Mouse (Mus musculus): ENCODE results near the gene Slc6a15.

Gene Slc6a15

GRCm38 (mm10) chr10:103367371-103368295, at the start of gene Slc6a15:
Gene Slc6a15, plus strand, starts transcription at chr10:103367783.
- DNase-seq (ENCODE audit: low spot score): no peak

- DNase-seq (ENCODE audit: low spot score): no peak
Observed at GRCm38 (mm10) chr10:103321941-103322340, 45.6 kb upstream of the Slc6a15 start.

- DNase-seq (ENCODE audit: low spot score): no peak
Observed at GRCm38 (mm10) chr10:103323386-103323785, 44.2 kb upstream of the Slc6a15 start.

GRCm38 (mm10) chr10:103334306-103334705, 33.3 kb upstream of the Slc6a15 start:
- DNase-seq (ENCODE audit: low spot score): no peak

GRCm38 (mm10) chr10:103339928-103340327, 27.7 kb upstream of the Slc6a15 start:
- peak; percentile 24 for DNase-seq (ENCODE audit: low spot score)

- no peak for DNase-seq (ENCODE audit: low spot score)
Observed at GRCm38 (mm10) chr10:103346797-103347196, 20.8 kb upstream of the Slc6a15 start.

- DNase-seq (ENCODE audit: low spot score): peak; percentile 33
Observed at GRCm38 (mm10) chr10:103368296-103369080, 905 bp downstream of the Slc6a15 start.

GRCm38 (mm10) chr10:103369081-103369420, 1.5 kb downstream of the Slc6a15 start:
- no peak for DNase-seq (ENCODE audit: low spot score)

GRCm38 (mm10) chr10:103402171-103402570, 34.6 kb downstream of the Slc6a15 start:
- DNase-seq (ENCODE audit: low spot score): peak; percentile 79

GRCm38 (mm10) chr10:103427717-103428116, 60.1 kb downstream of the Slc6a15 start:
- no peak for DNase-seq (ENCODE audit: low spot score)

- no peak for DNase-seq (ENCODE audit: low spot score)
Observed at GRCm38 (mm10) chr10:103442588-103442987, 75.0 kb downstream of the Slc6a15 start.

GRCm38 (mm10) chr10:103443070-103443469, 75.5 kb downstream of the Slc6a15 start:
- peak; percentile 67 for DNase-seq (ENCODE audit: low spot score)

GRCm38 (mm10) chr10:103448340-103448739, 80.8 kb downstream of the Slc6a15 start:
- DNase-seq (ENCODE audit: low spot score): no peak

- no peak for DNase-seq (ENCODE audit: low spot score)
Observed at GRCm38 (mm10) chr10:103457896-103458295, 90.3 kb downstream of the Slc6a15 start.
